Mouse (Mus musculus) heart, adult 2 months (tissue): ENCODE data around the gene Gdf5. TPM values are rescaled to one million over a fixed set of nuclear protein-coding genes. Genes with fewer than 3 reads are reported as not detected.

Experiments
- DNase-seq, 2 experiments: peaks; one replicate each; pipeline ENCODE4 v3.0.0; 2021
- H3K27ac ChIP-seq: fragments of 200-600 bp; 2 replicates; pipeline ENCODE4 v1.8.1; 2022
- H3K27me3 ChIP-seq: fragments of 200-500 bp; 2 replicates; pipeline ENCODE4 v1.6.1; 2012; ENCODE audit warnings: mild to moderate bottlenecking, low read length, inconsistent platforms, mixed read lengths; ENCODE audit not compliant: control insufficient read depth, insufficient read depth
- H3K36me3 ChIP-seq: fragments of 200-500 bp; 2 replicates; pipeline ENCODE4 v1.6.1; 2012; ENCODE audit warnings: low read length, inconsistent platforms; ENCODE audit not compliant: control insufficient read depth, insufficient read depth
- H3K4me1 ChIP-seq: fragments of 200-500 bp; 2 replicates; pipeline ENCODE4 v1.6.1; 2011; ENCODE audit warnings: low read length; ENCODE audit not compliant: control insufficient read depth, insufficient read depth
- H3K4me3 ChIP-seq: fragments of 200-600 bp; 2 replicates; pipeline ENCODE4 v1.8.1; 2022
- H3K79me2 ChIP-seq: fragments of 200-500 bp; replicated peaks from 2 replicates; pipeline ENCODE4 v1.6.1; 2012; ENCODE audit warnings: mild to moderate bottlenecking, inconsistent platforms, low read length, moderate library complexity, mixed read lengths; ENCODE audit not compliant: control insufficient read depth, insufficient read depth
- H3K9ac ChIP-seq: fragments of 200-500 bp; 2 replicates; pipeline ENCODE4 v1.6.1; 2012; ENCODE audit warnings: low read depth, mild to moderate bottlenecking, control low read depth, inconsistent platforms, low read length, mixed read lengths
- CTCF ChIP-seq: fragments of 200-600 bp; IDR thresholded peaks from 2 replicates; pipeline ENCODE4 v1.8.1; 2022; ENCODE audit warnings: antibody characterized with exemption, mild to moderate bottlenecking, moderate library complexity
- EP300 ChIP-seq: fragments of 200-500 bp; IDR thresholded peaks from 2 replicates; pipeline ENCODE4 v1.6.1; 2011; ENCODE audit warnings: low read depth, low read length, control low read depth; ENCODE audit not compliant: insufficient read depth
- POLR2A ChIP-seq: fragments of 200-500 bp; IDR thresholded peaks from 2 replicates; pipeline ENCODE4 v1.6.1; 2011; ENCODE audit warnings: mild to moderate bottlenecking, low read depth, low read length, control low read depth; ENCODE audit not compliant: insufficient read depth
- WGBS: fragments of 180-500 bp; shearing (Covaris S2); methylation state at CpG from one replicate; pipeline ENCODE4 v1.1.7; 2018; 5-methylcytosine and 5-hydroxymethylcytosine counted together
- intact Hi-C: fragments of 180-260 bp; cut with DNase I; formaldehyde crosslinking; loops from one replicate; pipeline ENCODE4 v1.15.1; 2025
- polyA plus RNA-seq: library from polyadenylated mRNA; depleted of rRNA; stranded (reverse); fragments of >200 nt; gene quantifications from 2 replicates; pipeline ENCODE4 v1.2.3, GENCODE M21; 2012
- total RNA-seq, 2 experiments: library from RNA; stranded (reverse); gene quantifications; 2 replicates each; pipeline ENCODE4 v1.2.3; 2021

Gene Gdf5
- total and polyA plus RNA-seq, 3 experiments, result 0.16 TPM; not detected in 2

- TF ChIP-seq POLR2A, result 0 out of 2 replicates have a peak, but pooled peaks have one; percentile 59
- no peak for TF ChIP-seq CTCF
- Histone ChIP-seq H3K9ac (peak overlapping the region; percentile 49), H3K4me1 (no peaks in the 10 kb centered on the region), H3K27me3 (no peaks in the 10 kb centered on the region), H3K36me3 (no peaks in the 10 kb centered on the region), H3K4me3 (peak overlapping the region; percentile 41), H3K27ac (peak overlapping the region; percentile 67), H3K79me2 (no peaks in the 10 kb centered on the region)
- DNase-seq, result peak; percentile 58 to 69
- 52% methylated on average over 5 of the region's 5 CpGs for WGBS
- intact Hi-C loops, result no loop called here
These were observed 34.3 kb upstream of the Gdf5 start for GRCm38 (mm10) chr2:155979328-155979991.

GRCm38 (mm10) chr2:155974087-155974731 lies 29.0 kb upstream of the Gdf5 start:
- TF ChIP-seq CTCF (no peak), POLR2A (no peak), EP300 (no peak)
- Histone ChIP-seq H3K4me3 (no peak overlapping the region), H3K36me3 (no peaks in the 10 kb centered on the region), H3K27ac (no peak overlapping the region), H3K4me1 (no peaks in the 10 kb centered on the region), H3K27me3 (no peaks in the 10 kb centered on the region), H3K79me2 (no peaks in the 10 kb centered on the region), H3K9ac (no peak overlapping the region)
- intact Hi-C loops, result no loop called here
- no peak for DNase-seq
- WGBS, result 68% methylated on average over 14 of the region's 14 CpGs

GRCm38 (mm10) chr2:155973348-155973747 lies 28.2 kb upstream of the Gdf5 start:
- 91% methylated on average over 6 of the region's 6 CpGs for WGBS
- no peaks in the 10 kb centered on the region for H3K36me3 ChIP-seq
- no peaks in the 10 kb centered on the region for H3K4me1 ChIP-seq
- no peak overlapping the region for H3K9ac ChIP-seq
- H3K4me3 ChIP-seq, result no peak overlapping the region
- H3K27ac ChIP-seq, result no peak overlapping the region
- DNase-seq, result no peak
- H3K79me2 ChIP-seq, result no peaks in the 10 kb centered on the region
- no peaks in the 10 kb centered on the region for H3K27me3 ChIP-seq
- no peak for TF ChIP-seq CTCF
- no peak for TF ChIP-seq POLR2A
- no peak for TF ChIP-seq EP300
- intact Hi-C loops, result no loop called here

GRCm38 (mm10) chr2:155962991-155963390 lies 17.8 kb upstream of the Gdf5 start:
- Histone ChIP-seq H3K4me3 (no peak overlapping the region), H3K27ac (no peak overlapping the region), H3K9ac (no peak overlapping the region), H3K4me1 (no peaks in the 10 kb centered on the region), H3K79me2 (no peaks in the 10 kb centered on the region), H3K36me3 (no peaks in the 10 kb centered on the region), H3K27me3 (no peaks in the 10 kb centered on the region)
- TF ChIP-seq EP300 (no peak), CTCF (peak; percentile 70), POLR2A (no peak)
- 33% methylated on average over 1 of the region's 1 CpGs for WGBS
- no peak for DNase-seq
- intact Hi-C loops, result loop anchor here (5.0 kb wide), 2 partner anchors 179 to 314 kb away; partner anchors contain the start of genes Nfs1 and Romo1

- no peak for DNase-seq
- Histone ChIP-seq H3K4me3 (no peak overlapping the region), H3K36me3 (no peaks in the 10 kb centered on the region), H3K79me2 (no peaks in the 10 kb centered on the region), H3K9ac (no peak overlapping the region), H3K4me1 (no peaks in the 10 kb centered on the region), H3K27ac (no peak overlapping the region), H3K27me3 (no peaks in the 10 kb centered on the region)
- intact Hi-C loops, result loop anchor here (5.0 kb wide), 2 partner anchors 180 to 315 kb away; partner anchors contain the start of genes Nfs1 and Romo1
- WGBS, result 90% methylated on average over 10 of the region's 10 CpGs
- no peak for TF ChIP-seq CTCF
- no peak for TF ChIP-seq POLR2A
- no peak for TF ChIP-seq EP300
These were observed 16.7 kb upstream of the Gdf5 start for GRCm38 (mm10) chr2:155961862-155962261.

GRCm38 (mm10) chr2:155959981-155960380 lies 14.8 kb upstream of the Gdf5 start:
- no peaks in the 10 kb centered on the region for H3K4me1 ChIP-seq
- no peak for DNase-seq
- WGBS, result 88% methylated on average over 5 of the region's 5 CpGs
- H3K36me3 ChIP-seq, result no peaks in the 10 kb centered on the region
- H3K4me3 ChIP-seq, result no peak overlapping the region
- TF ChIP-seq CTCF (no peak), EP300 (no peak), POLR2A (no peak)
- H3K27me3 ChIP-seq, result no peaks in the 10 kb centered on the region
- no peak overlapping the region for H3K9ac ChIP-seq
- intact Hi-C loops, result loop anchor here (5.0 kb wide), 2 partner anchors 182 to 317 kb away; partner anchors contain the start of genes Nfs1 and Romo1
- H3K27ac ChIP-seq, result no peak overlapping the region
- H3K79me2 ChIP-seq, result no peaks in the 10 kb centered on the region
